1 mouse cellular context compared by ENCODE assay signal in genomic region chr13:93239561-93239960, GRCm38 (mm10).
TF ChIP-seq lines count a peak whose summit lies in the region.

No protein-coding gene starts in this region.

TF ChIP-seq in MEL, 35 proteins besides CTCF, POLR2A, EP300 and RAD21:
- TF ChIP-seq GATA1 (IDR thresholded peaks at IDR 0.05; ENCODE audit: low read depth, low read length) (no peak), SIN3A (IDR thresholded peaks at IDR 0.05; ENCODE audit: low read length) (no peak), MAFK (IDR thresholded peaks at IDR 0.05; ENCODE audit: borderline replicate concordance, low read depth, low read length) (no peak), GABPA (IDR thresholded peaks at IDR 0.05; ENCODE audit: low read depth, low read length) (no peak), RCOR1 (IDR thresholded peaks at IDR 0.05; ENCODE audit: low read depth, low read length) (no peak), POLR2AphosphoS5 (IDR thresholded peaks at IDR 0.05; ENCODE audit: borderline replicate concordance, low read depth, low read length) (no peak), ZKSCAN1 (IDR thresholded peaks at IDR 0.05; ENCODE audit: low read depth, low read length) (no peak), CHD2 (IDR thresholded peaks at IDR 0.05; ENCODE audit: low read length) (no peak), JUND (IDR thresholded peaks at IDR 0.05; ENCODE audit: low read depth, low read length) (no peak), TBP (IDR thresholded peaks at IDR 0.05; ENCODE audit: low read depth, low read length) (no peak), MXI1 (IDR thresholded peaks at IDR 0.05; ENCODE audit: low read depth, low read length) (no peak)
